Mouse (Mus musculus) MEL (cell line): Measurements from ENCODE around the gene Ggps1. TPM values are rescaled to one million over a fixed set of nuclear protein-coding genes. Genes with fewer than 3 reads are reported as not detected.

Experiments used
- DNase-seq: peaks from one replicate; pipeline ENCODE4 v3.0.0; 2011; ENCODE audit warnings: low read depth, low spot score
- H3K27ac ChIP-seq: 2 replicates; pipeline ENCODE4 v1.5.1; 2012; ENCODE audit warnings: low read depth, mild to moderate bottlenecking, control low read depth, low read length, moderate library complexity; ENCODE audit not compliant: control insufficient read depth
- H3K27me3 ChIP-seq, 2 experiments: fragments of 150-350 bp in 1 of 2; sonication (generic) in 1 of 2; 2 replicates each; pipeline ENCODE4 v1.6.1; 2012; ENCODE audit warnings: low read length in 2 of 2, mild to moderate bottlenecking in 2 of 2, improper control_type of control experiment in 1 of 2, moderate library complexity in 1 of 2; ENCODE audit not compliant: insufficient read depth in 2 of 2, control insufficient read depth in 1 of 2
- H3K36me3 ChIP-seq, 2 experiments: 2 replicates each; pipeline ENCODE4 v1.6.1; 2012 to 2014; ENCODE audit warnings: low read length in 2 of 2, improper control_type of control experiment in 1 of 2, inconsistent platforms in 1 of 2, mild to moderate bottlenecking in 1 of 2; ENCODE audit not compliant: insufficient read depth in 2 of 2, control insufficient read depth in 1 of 2
- H3K4me1 ChIP-seq, 2 experiments: fragments of 150-350 bp in 1 of 2; sonication (generic) in 1 of 2; 2 replicates each; pipeline ENCODE4 v1.6.1; 2012; ENCODE audit warnings: low read length in 2 of 2, improper control_type of control experiment in 1 of 2, mild to moderate bottlenecking in 1 of 2; ENCODE audit not compliant: insufficient read depth in 2 of 2, control insufficient read depth in 1 of 2
- H3K4me3 ChIP-seq, 2 experiments: fragments of 150-350 bp in 1 of 2; sonication (generic) in 1 of 2; 2 replicates each; pipeline ENCODE4 v1.5.1; 2012; ENCODE audit warnings: low read depth in 2 of 2, low read length in 2 of 2, mild to moderate bottlenecking in 2 of 2, moderate library complexity in 2 of 2, control low read depth in 1 of 2, improper control_type of control experiment in 1 of 2; ENCODE audit not compliant: control insufficient read depth in 1 of 2, insufficient read depth in 1 of 2
- H3K79me2 ChIP-seq: 2 replicates; pipeline ENCODE4 v1.6.1; 2012; ENCODE audit warnings: mild to moderate bottlenecking, low read length, moderate library complexity; ENCODE audit not compliant: control insufficient read depth, poor library complexity, insufficient read depth
- H3K9ac ChIP-seq: 2 replicates; pipeline ENCODE4 v1.6.1; 2012; ENCODE audit warnings: low read depth, mild to moderate bottlenecking, control low read depth, low read length, moderate library complexity; ENCODE audit not compliant: control insufficient read depth, poor library complexity, severe bottlenecking
- H3K9me3 ChIP-seq: fragments of 150-350 bp; sonication (generic); replicated peaks from 2 replicates; pipeline ENCODE4 v1.6.1; 2012; ENCODE audit warnings: mild to moderate bottlenecking, low read length, improper control_type of control experiment, moderate library complexity; ENCODE audit not compliant: insufficient read depth
- BHLHE40 ChIP-seq: IDR thresholded peaks from 2 replicates; pipeline ENCODE4 v1.6.1; 2012; ENCODE audit warnings: low read depth, mild to moderate bottlenecking, inconsistent platforms, low read length, improper control_type of control experiment, borderline replicate concordance
- CHD2 ChIP-seq: IDR thresholded peaks from 2 replicates; pipeline ENCODE4 v1.6.1; 2011; ENCODE audit warnings: low read length, improper control_type of control experiment
- CTCF ChIP-seq, 3 experiments: IDR thresholded peaks in 2 of 3; conservative IDR thresholded peaks in 1 of 3; 2 replicates each; pipeline ENCODE4 v1.5.1; 2011 to 2012; ENCODE audit warnings: low read length in 3 of 3, low read depth in 2 of 3, mild to moderate bottlenecking in 2 of 3, improper control_type of control experiment in 1 of 3, inconsistent platforms in 1 of 3, mixed read lengths in 1 of 3, moderate library complexity in 1 of 3; ENCODE audit not compliant: control insufficient read depth in 1 of 3, insufficient read depth in 1 of 3, poor library complexity in 1 of 3, severe bottlenecking in 1 of 3
- GATA1 ChIP-seq: IDR thresholded peaks from 2 replicates; pipeline ENCODE4 v1.6.1; 2011; ENCODE audit warnings: low read depth, low read length, improper control_type of control experiment
- HCFC1 ChIP-seq: IDR thresholded peaks from 2 replicates; pipeline ENCODE4 v1.6.1; 2012; ENCODE audit warnings: low read depth, mild to moderate bottlenecking, inconsistent platforms, low read length, improper control_type of control experiment, moderate library complexity
- MAZ ChIP-seq: IDR thresholded peaks from 2 replicates; pipeline ENCODE4 v1.6.1; 2012; ENCODE audit warnings: low read depth, mild to moderate bottlenecking, inconsistent platforms, low read length, improper control_type of control experiment
- MYB ChIP-seq: IDR thresholded peaks from 2 replicates; pipeline ENCODE4 v1.6.1; 2011; ENCODE audit warnings: mild to moderate bottlenecking, low read depth, low read length, improper control_type of control experiment
- NRF1 ChIP-seq: IDR thresholded peaks from 2 replicates; pipeline ENCODE4 v1.6.1; 2014; ENCODE audit warnings: low read depth, mild to moderate bottlenecking, inconsistent platforms, low read length, improper control_type of control experiment, moderate library complexity; ENCODE audit not compliant: poor library complexity, insufficient read depth, severe bottlenecking
- POLR2A ChIP-seq, 2 experiments: IDR thresholded peaks; 2 replicates each; pipeline ENCODE4 v1.6.1; 2011 to 2012; ENCODE audit warnings: low read length in 2 of 2, mild to moderate bottlenecking in 2 of 2, control low read depth in 1 of 2, improper control_type of control experiment in 1 of 2, low read depth in 1 of 2, moderate library complexity in 1 of 2; ENCODE audit not compliant: control insufficient read depth in 1 of 2, insufficient read depth in 1 of 2, poor library complexity in 1 of 2
- POLR2AphosphoS2 ChIP-seq: IDR thresholded peaks from 2 replicates; pipeline ENCODE4 v1.6.1; 2011; ENCODE audit warnings: low read length, improper control_type of control experiment
- TBP ChIP-seq: IDR thresholded peaks from 2 replicates; pipeline ENCODE4 v1.8.0; 2011; ENCODE audit warnings: low read depth, low read length, improper control_type of control experiment
- USF2 ChIP-seq, 2 experiments: IDR thresholded peaks; 2 replicates each; pipeline ENCODE4 v1.6.1; 2011 to 2012; ENCODE audit warnings: improper control_type of control experiment in 2 of 2, low read length in 2 of 2, borderline replicate concordance in 1 of 2, inconsistent platforms in 1 of 2, low read depth in 1 of 2, mild to moderate bottlenecking in 1 of 2; ENCODE audit not compliant: insufficient read depth in 1 of 2
- ZC3H11A ChIP-seq: IDR thresholded peaks from 2 replicates; pipeline ENCODE4 v1.6.1; 2012; ENCODE audit warnings: low read depth, mild to moderate bottlenecking, inconsistent platforms, low read length, improper control_type of control experiment
- ZNF384 ChIP-seq: IDR thresholded peaks from 2 replicates; pipeline ENCODE4 v1.6.1; 2012; ENCODE audit warnings: low read depth, mild to moderate bottlenecking, inconsistent platforms, low read length, improper control_type of control experiment
- polyA plus RNA-seq, 2 experiments: library from polyadenylated mRNA; stranded (reverse) in 1 of 2; unstranded in 1 of 2; fragments of >175 nt in 1 of 2; fragments of >200 nt in 1 of 2; gene quantifications; 2 replicates each; pipeline versions ENCODE4 v1.2.1 to v1.2.4; 2012; ENCODE audit warnings: low replicate concordance in 2 of 2, low read depth in 1 of 2; ENCODE audit not compliant: insufficient read length in 2 of 2, insufficient read depth in 1 of 2, missing spikeins in 1 of 2
- total RNA-seq: library from RNA; depleted of rRNA; stranded (reverse); fragments of 300-350 nt; gene quantifications from 2 replicates; pipeline ENCODE4 v1.2.3, GENCODE M21; 2012

Ggps1 gene
- total and polyA plus RNA-seq, 3 experiments = 23.3 to 31.3 TPM; not detected in 1

- Histone ChIP-seq H3K4me3 (no peak overlapping the region), H3K79me2 (peaks cover 17% of the 10 kb centered on the region; the same call in 1 of the 2 replicates), H3K4me1 (peaks cover 4 to 15% of the 10 kb centered on the region in 2 experiments), H3K9ac (no peak overlapping the region), H3K27me3 (no peaks in the 10 kb centered on the region), H3K9me3 (no peaks in the 10 kb centered on the region), H3K27ac (no peak overlapping the region), H3K36me3 (peaks cover 4 to 11% of the 10 kb centered on the region in 2 experiments)
- DNase-seq = no peak
- TF ChIP-seq CHD2 = no peak
- TF ChIP-seq HCFC1 = no peak
- TF ChIP-seq CTCF (IDR thresholded peaks at IDR 0.05 in 2 of 3, conservative IDR thresholded peaks at IDR 0.05 in 1 of 3; ENCODE audit: control insufficient read depth in 1 of 3, insufficient read depth in 1 of 3, low read depth in 2 of 3, low read length in 3 of 3, poor library complexity in 1 of 3, severe bottlenecking in 1 of 3) = no peak
- TF ChIP-seq NRF1 = no peak
- TF ChIP-seq MAZ = 0 out of 2 replicates have a peak, but pooled peaks have one; percentile 41
- TF ChIP-seq USF2 (IDR thresholded peaks at IDR 0.05; ENCODE audit: borderline replicate concordance in 1 of 2, insufficient read depth in 1 of 2, low read depth in 1 of 2, low read length in 2 of 2) = no peak
- no peak for TF ChIP-seq GATA1
Observed at GRCm38 (mm10) chr13:14110154-14110873, 47.0 kb upstream of the Ggps1 start.

- H3K9ac ChIP-seq = no peak overlapping the region
- H3K9me3 ChIP-seq = no peaks in the 10 kb centered on the region
- H3K27me3 ChIP-seq = no peaks in the 10 kb centered on the region
- peaks cover 19% of the 10 kb centered on the region; the same call in 1 of the 2 replicates for H3K79me2 ChIP-seq
- no peak overlapping the region for H3K4me3 ChIP-seq
- H3K27ac ChIP-seq = no peak overlapping the region
- no peaks in the 10 kb centered on the region; a peak in 1 of 4 replicates for H3K4me1 ChIP-seq
- DNase-seq = no peak
- no peak for TF ChIP-seq BHLHE40
- no peak for TF ChIP-seq ZNF384
- no peak for TF ChIP-seq MAZ
- H3K36me3 ChIP-seq = peaks cover 2 to 7% of the 10 kb centered on the region in 2 experiments
Observed at GRCm38 (mm10) chr13:14103026-14103425, 39.7 kb upstream of the Ggps1 start.

- H3K36me3 ChIP-seq = peaks cover 0 to 5% of the 10 kb centered on the region in 2 experiments
- no peak for TF ChIP-seq ZNF384
- TF ChIP-seq POLR2AphosphoS2 = no peak
- no peak for TF ChIP-seq ZC3H11A
- no peak for TF ChIP-seq POLR2A (IDR thresholded peaks at IDR 0.05; ENCODE audit: control insufficient read depth in 1 of 2, insufficient read depth in 1 of 2, low read depth in 1 of 2, low read length in 2 of 2, poor library complexity in 1 of 2)
- TF ChIP-seq BHLHE40 = no peak
- TF ChIP-seq MYB = no peak
- TF ChIP-seq TBP = no peak
Observed at GRCm38 (mm10) chr13:14088669-14089068, 25.4 kb upstream of the Ggps1 start.

More at GRCm38 (mm10) chr13:14088669-14089068, 25.4 kb upstream of the Ggps1 start:
- no peaks in the 10 kb centered on the region for H3K9me3 ChIP-seq
- no peak for DNase-seq
- H3K79me2 ChIP-seq = peaks cover 19% of the 10 kb centered on the region
- no peaks in the 10 kb centered on the region for H3K27me3 ChIP-seq
- H3K27ac ChIP-seq = no peak overlapping the region
- peaks cover 2 to 3% of the 10 kb centered on the region in 2 experiments; a peak in 2 of 4 replicates for H3K4me1 ChIP-seq
- no peak overlapping the region for H3K9ac ChIP-seq
- H3K4me3 ChIP-seq = no peak overlapping the region
